In the genomic region with DNA sequence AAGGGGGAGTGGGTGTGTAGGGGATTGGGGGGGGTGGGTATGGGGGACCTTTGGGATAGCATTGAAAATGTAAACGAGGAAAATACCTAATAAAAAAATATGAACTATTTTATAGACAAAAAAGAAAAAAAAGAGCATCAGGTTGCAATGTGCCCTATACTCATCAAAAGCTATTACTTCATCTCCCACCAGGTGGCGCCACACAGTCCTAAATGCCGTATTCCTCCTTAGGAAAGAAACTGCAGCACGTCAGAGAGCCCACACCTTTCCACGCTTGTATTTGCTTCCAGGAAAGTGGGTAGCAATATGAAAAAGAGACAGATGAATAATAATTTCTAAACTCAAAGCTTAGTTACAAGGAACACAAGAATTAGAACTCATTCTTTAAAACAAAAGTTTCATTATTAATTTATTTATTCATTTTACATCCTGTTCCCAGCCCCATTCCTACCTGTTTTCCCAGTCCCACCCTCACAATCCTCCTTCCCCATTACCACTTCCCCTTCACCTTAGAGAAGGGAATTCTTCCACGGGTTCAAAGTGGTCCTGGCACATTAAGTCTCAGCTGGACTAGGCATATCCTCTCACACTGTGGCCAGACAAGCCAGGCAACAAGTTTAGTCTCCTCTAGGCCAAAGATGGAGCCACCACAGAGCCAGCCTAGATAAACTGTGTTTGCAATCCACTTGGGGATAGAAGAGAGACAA, we compare ENCODE assay signal across 8 mouse cellular contexts.
DNase-seq lines count a peak whose midpoint lies in the region; ATAC-seq and TF ChIP-seq lines count a peak whose summit lies in the region.

No protein-coding gene starts in this region.

- no peak for TF ChIP-seq POLR2A in heart, adult 2 months (IDR thresholded peaks at IDR 0.05; ENCODE audit: insufficient read depth, low read depth, low read length)

- TF ChIP-seq EP300 in heart, adult 2 months (IDR thresholded peaks at IDR 0.05; ENCODE audit: insufficient read depth, low read depth, low read length) = no peak

- no peak overlapping the region for H3K9ac ChIP-seq in heart, adult 2 months (ENCODE audit: low read depth, low read length)
- H3K9ac ChIP-seq in forebrain, embryonic 11.5 days (ENCODE audit: low read length) = no peak overlapping the region

- no peaks in the 10 kb centered on the region for H3K4me1 ChIP-seq in heart, adult 2 months (ENCODE audit: control insufficient read depth, insufficient read depth, low read length)
- H3K4me1 ChIP-seq in forebrain, embryonic 11.5 days (replicated peaks; ENCODE audit: control insufficient read depth, insufficient read depth, low read length) = no peaks in the 10 kb centered on the region

- H3K27me3 ChIP-seq in heart, adult 2 months (ENCODE audit: control insufficient read depth, insufficient read depth, low read length) = no peaks in the 10 kb centered on the region
- no peaks in the 10 kb centered on the region for H3K27me3 ChIP-seq in forebrain, embryonic 11.5 days (ENCODE audit: control insufficient read depth, insufficient read depth, low read length)

- no peak overlapping the region for H3K4me2 ChIP-seq in forebrain, embryonic 11.5 days (ENCODE audit: low read depth, low read length, severe bottlenecking)

- no peaks in the 10 kb centered on the region for H3K36me3 ChIP-seq in heart, adult 2 months (ENCODE audit: control insufficient read depth, insufficient read depth, low read length)
- no peaks in the 10 kb centered on the region for H3K36me3 ChIP-seq in forebrain, embryonic 11.5 days (ENCODE audit: control insufficient read depth, insufficient read depth, low read length)

- DNase-seq in heart, adult 2 months = no peak
- DNase-seq in heart, adult 11 months = no peak
- DNase-seq in c-Kit-negative CD71-positive TER-119-positive erythroid progenitor cells, embryonic 14.5 days (ENCODE audit: low read depth, low spot score) = peak; percentile 2
- peak; percentile 76 for DNase-seq in forebrain, embryonic 11.5 days (ENCODE audit: low spot score)
- peak; percentile 62 for DNase-seq in kidney, adult 18-20 months
- DNase-seq in left cerebral cortex, postnatal 14 days (ENCODE audit: low spot score in 2 of 2) = peak; percentile 72 to 84
- peak; percentile 51 for DNase-seq in neural tube, embryonic 10.5 days (ENCODE audit: extremely low spot score, low spot score)
- no peak for DNase-seq in spleen, adult 18-20 months

- H3K79me2 ChIP-seq in heart, adult 2 months (replicated peaks; ENCODE audit: control insufficient read depth, insufficient read depth, low read length) = no peaks in the 10 kb centered on the region

- peak; percentile 94 for ATAC-seq in forebrain, embryonic 11.5 days (replicated peaks; ENCODE audit: low FRiP score)

- peak; percentile 49 for TF ChIP-seq CTCF in heart, adult 2 months (IDR thresholded peaks at IDR 0.05)

- H3K4me3 ChIP-seq in heart, adult 2 months = no peak overlapping the region
- no peak overlapping the region for H3K4me3 ChIP-seq in forebrain, embryonic 11.5 days (ENCODE audit: low read depth, low read length)

- WGBS in heart, adult 2 months = 16% methylated on average over 6 of the region's 6 CpGs
- 29% methylated on average over 6 of the region's 6 CpGs for WGBS in forebrain, embryonic 11.5 days

- intact Hi-C loops in heart, adult 2 months (cut with DNase I) = no loop called here
- intact Hi-C loops in left cerebral cortex, postnatal 14 days (cut with DNase I) = no loop called here

- H3K9me3 ChIP-seq in forebrain, embryonic 11.5 days (ENCODE audit: control insufficient read depth, low read length) = no peaks in the 10 kb centered on the region

- no peak overlapping the region for H3K27ac ChIP-seq in heart, adult 2 months
- H3K27ac ChIP-seq in forebrain, embryonic 11.5 days (ENCODE audit: low read depth, low read length) = no peak overlapping the region

Comparison
In these comparisons a context has a peak if more than half of its experiments do, and no peak if none do; other contexts are left out.
1. DNase-seq: peak in c-Kit-negative CD71-positive TER-119-positive erythroid progenitor cells, embryonic 14.5 days (single experiment), forebrain, embryonic 11.5 days (single experiment), kidney, adult 18-20 months (single experiment), left cerebral cortex, postnatal 14 days (2 of 2) and neural tube, embryonic 10.5 days (single experiment); none in heart, adult 2 months (0 of 2), heart, adult 11 months (single experiment) and spleen, adult 18-20 months (0 of 2).